Mouse (Mus musculus) hindbrain, embryonic 11.5 days (tissue): ENCODE results near the gene Usp2. TPM values are rescaled to one million over a fixed set of nuclear protein-coding genes. Genes with fewer than 3 reads are reported as not detected.

Source experiments
- ATAC-seq: fragments of 200-750 bp; cut with Nextera tagmentation; 2 replicates; pipeline ENCODE4 v1.8.0; 2017; ENCODE audit warnings: mild to moderate bottlenecking, moderate TSS enrichment, moderate library complexity; ENCODE audit not compliant: low FRiP score
- DNase-seq: peaks from one replicate; pipeline ENCODE4 v3.0.0-alpha.2; 2015; ENCODE audit warnings: low spot score
- H3K27ac ChIP-seq: fragments of 300-500 bp; sonication (generic); 2 replicates; pipeline ENCODE4 v1.5.1; 2014; ENCODE audit warnings: mild to moderate bottlenecking, low read depth, low read length
- H3K27me3 ChIP-seq: fragments of 300-500 bp; sonication (generic); 2 replicates; pipeline ENCODE4 v1.6.1; 2014; ENCODE audit warnings: mild to moderate bottlenecking, low read length, moderate library complexity, mixed read lengths; ENCODE audit not compliant: control insufficient read depth, insufficient read depth
- H3K36me3 ChIP-seq: fragments of 300-500 bp; sonication (generic); 2 replicates; pipeline ENCODE4 v1.6.1; 2014; ENCODE audit warnings: mild to moderate bottlenecking, low read length, moderate library complexity, mixed read lengths; ENCODE audit not compliant: control insufficient read depth, insufficient read depth
- H3K4me1 ChIP-seq: fragments of 300-500 bp; sonication (generic); replicated peaks from 2 replicates; pipeline ENCODE4 v1.6.1; 2014; ENCODE audit warnings: low read length, mixed read lengths; ENCODE audit not compliant: control insufficient read depth, insufficient read depth
- H3K4me2 ChIP-seq: fragments of 300-500 bp; sonication (generic); replicated peaks from 2 replicates; pipeline ENCODE4 v1.6.1; 2014; ENCODE audit warnings: mild to moderate bottlenecking, low read depth, low read length
- H3K4me3 ChIP-seq: fragments of 300-500 bp; sonication (generic); 2 replicates; pipeline ENCODE4 v1.5.1; 2014; ENCODE audit warnings: low read depth, low read length
- H3K9ac ChIP-seq: fragments of 300-500 bp; sonication (generic); 2 replicates; pipeline ENCODE4 v1.6.1; 2014; ENCODE audit warnings: low read depth, low read length
- H3K9me3 ChIP-seq: fragments of 300-500 bp; sonication (generic); 2 replicates; pipeline ENCODE4 v1.6.1; 2016; ENCODE audit warnings: low read length; ENCODE audit not compliant: control insufficient read depth
- WGBS: fragments of 180-500 bp; shearing (Covaris S2); extraction: QIAGEN DNeasy Blood & Tissue Kit; methylation state at CpG from one replicate; pipeline ENCODE4 v1.1.7; 2014; 5-methylcytosine and 5-hydroxymethylcytosine counted together
- polyA plus RNA-seq: library from polyadenylated mRNA; unstranded; fragments of >200 nt; fragmentation: Nextera tagmentation; extraction: Ambion mirVana; gene quantifications from 2 replicates; pipeline ENCODE4 v1.2.1, GENCODE M21; 2014

Usp2 gene
- polyA plus RNA-seq, 1 experiment from 2014 or later = 13.9 TPM

DNA sequence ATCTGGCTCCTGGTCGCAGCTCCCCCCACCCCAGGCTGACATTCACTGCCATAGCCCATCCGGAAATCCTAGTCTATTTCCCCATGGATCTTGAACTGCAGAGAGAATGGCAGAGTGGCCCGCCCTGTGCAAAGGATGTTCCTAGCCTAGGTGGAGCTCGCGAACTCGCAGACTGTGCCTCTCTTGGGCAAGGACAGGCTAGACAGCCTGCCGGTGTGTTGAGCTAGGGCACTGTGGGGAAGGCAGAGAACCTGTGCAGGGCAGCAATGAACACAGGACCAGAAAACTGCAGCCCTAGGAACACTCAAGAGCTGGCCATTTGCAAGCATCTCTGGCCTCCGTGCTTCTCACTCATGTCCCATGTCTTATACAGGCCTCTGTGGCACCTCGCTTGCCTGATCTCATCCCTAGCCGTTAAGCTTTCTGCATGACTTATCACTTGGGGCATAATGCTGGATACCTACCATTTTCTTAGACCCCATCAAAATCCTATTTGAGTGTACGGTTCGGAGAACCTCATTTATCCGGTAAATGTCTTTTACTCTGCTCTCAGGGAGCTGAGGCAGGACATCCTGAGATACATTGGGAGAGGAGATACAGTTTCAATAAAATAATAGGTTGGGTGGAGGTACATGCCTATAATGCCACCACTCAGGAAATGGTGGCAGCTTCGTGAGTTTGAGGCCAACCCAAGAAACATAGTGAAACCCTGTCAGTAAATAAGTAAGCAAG is 22.2 kb upstream of the Usp2 start:
- 43% methylated on average over 14 of the region's 14 CpGs for WGBS
- peak; percentile 11 for DNase-seq
- no peak overlapping the region for H3K9ac ChIP-seq
- no peak overlapping the region for H3K4me3 ChIP-seq
- H3K27ac ChIP-seq = no peak overlapping the region
- ATAC-seq = no peak
- no peak overlapping the region for H3K4me2 ChIP-seq
- H3K27me3 ChIP-seq = peaks cover 26% of the 10 kb centered on the region
- no peaks in the 10 kb centered on the region for H3K36me3 ChIP-seq
- no peaks in the 10 kb centered on the region for H3K9me3 ChIP-seq
- peaks cover 2% of the 10 kb centered on the region; the same call in 1 of the 2 replicates for H3K4me1 ChIP-seq

DNA sequence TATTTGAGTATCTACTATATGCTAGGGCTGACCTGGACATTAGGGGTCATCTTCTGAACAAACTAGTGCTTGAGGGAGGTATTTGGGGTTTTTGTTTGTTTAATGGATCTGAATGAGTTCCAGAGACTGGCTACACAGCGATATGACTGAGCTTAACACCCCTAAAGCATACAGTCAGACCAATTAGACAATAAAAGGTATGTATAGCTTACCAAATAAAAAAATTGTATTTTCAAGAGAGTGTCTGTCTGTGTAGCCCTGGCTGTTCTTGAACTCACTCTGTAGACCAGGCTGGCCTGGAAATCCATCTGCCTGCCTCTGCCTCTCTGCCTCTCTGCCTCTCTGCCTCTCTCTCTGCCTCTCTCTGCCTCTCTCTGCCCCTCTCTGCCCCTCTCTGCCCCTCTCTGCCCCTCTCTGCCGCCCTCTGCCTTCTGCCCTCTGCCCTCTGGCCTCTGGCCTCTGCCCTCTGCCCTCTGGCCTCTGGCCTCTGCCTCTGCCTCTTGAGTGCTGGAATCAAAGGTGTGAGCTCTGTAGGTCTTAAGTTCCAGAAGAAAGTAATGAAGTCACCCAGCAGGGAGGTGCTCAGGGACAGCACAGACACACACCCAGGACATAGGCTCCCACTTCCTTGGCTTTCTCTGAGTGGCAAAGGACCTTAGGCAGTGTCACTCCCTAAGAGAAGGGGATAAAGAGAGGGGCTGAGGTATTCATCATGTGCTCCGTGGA is 21.5 kb upstream of the Usp2 start:
- H3K9me3 ChIP-seq = no peaks in the 10 kb centered on the region
- WGBS = 73% methylated on average over 3 of the region's 3 CpGs
- no peak overlapping the region for H3K9ac ChIP-seq
- no peak overlapping the region for H3K27ac ChIP-seq
- peaks cover 26% of the 10 kb centered on the region for H3K27me3 ChIP-seq
- no peak overlapping the region for H3K4me3 ChIP-seq
- DNase-seq (no peak), ATAC-seq (no peak)
- H3K4me2 ChIP-seq = no peak overlapping the region
- no peaks in the 10 kb centered on the region for H3K36me3 ChIP-seq
- H3K4me1 ChIP-seq = peaks cover 2% of the 10 kb centered on the region; the same call in 1 of the 2 replicates

DNA sequence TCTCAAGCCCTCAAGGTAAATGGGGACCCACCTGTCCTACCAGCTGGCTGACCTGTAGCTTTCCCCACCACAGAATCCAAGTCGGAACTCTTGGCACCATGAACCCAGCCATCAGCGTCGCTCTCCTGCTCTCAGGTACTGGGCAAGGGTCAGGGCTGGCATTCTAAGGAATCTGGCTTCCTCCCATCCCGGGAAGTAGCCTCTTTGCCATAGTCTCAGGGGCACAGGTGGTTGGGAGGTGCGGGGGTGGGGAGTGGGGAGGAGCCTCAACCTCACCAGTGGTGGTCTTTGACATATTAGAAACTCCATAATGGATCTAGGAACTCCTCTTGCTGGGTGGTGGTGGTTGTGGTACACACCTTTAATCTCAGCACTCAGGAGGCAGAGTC is 20.9 kb upstream of the Usp2 start:
- H3K9me3 ChIP-seq = no peaks in the 10 kb centered on the region
- no peak overlapping the region for H3K27ac ChIP-seq
- no peak overlapping the region for H3K4me3 ChIP-seq
- H3K9ac ChIP-seq = no peak overlapping the region
- H3K4me2 ChIP-seq = no peak overlapping the region
- 82% methylated on average over 5 of the region's 5 CpGs for WGBS
- ATAC-seq = no peak
- H3K27me3 ChIP-seq = peaks cover 26% of the 10 kb centered on the region
- no peak for DNase-seq
- H3K36me3 ChIP-seq = no peaks in the 10 kb centered on the region
- peaks cover 2% of the 10 kb centered on the region; the same call in 1 of the 2 replicates for H3K4me1 ChIP-seq

DNA sequence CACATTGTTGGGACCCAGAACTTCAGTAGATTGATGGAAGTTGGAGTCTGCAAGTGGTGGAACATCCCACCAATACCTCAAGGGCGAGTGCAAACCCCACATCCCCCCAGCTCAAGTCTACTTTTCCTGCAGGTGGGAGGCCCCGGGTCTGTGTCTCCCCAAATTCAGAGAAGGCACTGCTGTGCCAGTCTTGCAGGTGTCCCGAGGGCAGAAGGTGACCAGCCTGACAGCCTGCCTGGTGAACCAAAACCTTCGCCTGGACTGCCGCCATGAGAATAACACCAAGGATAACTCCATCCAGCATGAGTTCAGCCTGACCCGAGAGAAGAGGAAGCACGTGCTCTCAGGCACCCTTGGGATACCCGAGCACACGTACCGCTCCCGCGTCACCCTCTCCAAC is 20.4 kb upstream of the Usp2 start:
- Histone ChIP-seq H3K4me2 (no peak overlapping the region), H3K9ac (no peak overlapping the region), H3K4me1 (peaks cover 2% of the 10 kb centered on the region; the same call in 1 of the 2 replicates), H3K36me3 (no peaks in the 10 kb centered on the region), H3K27me3 (peaks cover 26% of the 10 kb centered on the region), H3K4me3 (no peak overlapping the region), H3K27ac (no peak overlapping the region), H3K9me3 (no peaks in the 10 kb centered on the region)
- DNase-seq = no peak
- no peak for ATAC-seq
- 92% methylated on average over 12 of the region's 12 CpGs for WGBS

DNA sequence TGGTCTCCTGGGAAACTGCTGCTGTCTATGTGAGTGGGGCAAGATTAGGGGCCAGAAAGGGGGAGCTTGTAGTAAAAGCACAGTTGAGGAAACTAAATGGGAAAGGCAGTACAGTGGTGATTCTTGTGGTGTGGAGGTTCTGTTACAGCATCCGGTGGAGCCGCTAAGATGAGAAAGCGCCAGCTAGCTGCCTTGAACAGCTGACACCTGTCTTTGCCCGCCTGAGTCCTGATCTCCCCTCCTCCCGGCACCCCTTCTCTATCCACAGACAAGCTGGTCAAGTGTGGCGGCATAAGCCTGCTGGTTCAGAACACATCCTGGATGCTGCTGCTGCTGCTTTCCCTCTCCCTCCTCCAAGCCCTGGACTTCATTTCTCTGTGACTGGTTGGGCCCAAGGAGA is 19.8 kb upstream of the Usp2 start:
- Histone ChIP-seq H3K27me3 (peaks cover 26% of the 10 kb centered on the region), H3K9ac (no peak overlapping the region), H3K4me2 (no peak overlapping the region), H3K36me3 (no peaks in the 10 kb centered on the region), H3K9me3 (no peaks in the 10 kb centered on the region), H3K4me1 (peaks cover 2% of the 10 kb centered on the region; the same call in 1 of the 2 replicates), H3K4me3 (no peak overlapping the region), H3K27ac (no peak overlapping the region)
- DNase-seq (no peak), ATAC-seq (no peak)
- WGBS = 75% methylated on average over 6 of the region's 6 CpGs

DNA sequence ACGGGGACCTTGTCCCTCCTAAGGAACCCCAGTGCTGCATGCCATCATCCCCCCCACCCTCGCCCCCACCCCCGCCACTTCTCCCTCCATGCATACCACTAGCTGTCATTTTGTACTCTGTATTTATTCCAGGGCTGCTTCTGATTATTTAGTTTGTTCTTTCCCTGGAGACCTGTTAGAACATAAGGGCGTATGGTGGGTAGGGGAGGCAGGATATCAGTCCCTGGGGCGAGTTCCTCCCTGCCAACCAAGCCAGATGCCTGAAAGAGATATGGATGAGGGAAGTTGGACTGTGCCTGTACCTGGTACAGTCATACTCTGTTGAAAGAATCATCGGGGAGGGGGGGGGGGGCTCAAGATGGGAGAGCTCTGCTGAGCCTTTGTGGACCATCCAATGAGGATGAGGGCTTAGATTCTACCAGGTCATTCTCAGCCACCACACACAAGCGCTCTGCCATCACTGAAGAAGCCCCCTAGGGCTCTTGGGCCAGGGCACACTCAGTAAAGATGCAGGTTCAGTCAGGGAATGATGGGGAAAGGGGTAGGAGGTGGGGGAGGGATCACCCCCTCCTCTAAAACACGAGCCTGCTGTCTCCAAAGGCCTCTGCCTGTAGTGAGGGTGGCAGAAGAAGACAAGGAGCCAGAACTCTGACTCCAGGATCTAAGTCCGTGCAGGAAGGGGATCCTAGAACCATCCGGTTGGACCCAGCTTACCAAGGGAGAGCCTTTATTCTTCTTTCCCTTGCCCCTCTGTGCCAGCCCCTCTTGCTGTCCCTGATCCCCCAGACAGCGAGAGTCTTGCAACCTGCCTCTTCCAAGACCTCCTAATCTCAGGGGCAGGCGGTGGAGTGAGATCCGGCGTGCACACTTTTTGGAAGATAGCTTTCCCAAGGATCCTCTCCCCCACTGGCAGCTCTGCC is 19.0 kb upstream of the Usp2 start:
- WGBS = 76% methylated on average over 14 of the region's 14 CpGs
- H3K36me3 ChIP-seq = no peaks in the 10 kb centered on the region
- H3K27ac ChIP-seq = no peak overlapping the region
- no peak overlapping the region for H3K4me3 ChIP-seq
- no peak overlapping the region for H3K4me2 ChIP-seq
- no peak overlapping the region for H3K9ac ChIP-seq
- peaks cover 2% of the 10 kb centered on the region; the same call in 1 of the 2 replicates for H3K4me1 ChIP-seq
- ATAC-seq (no peak), DNase-seq (no peak)
- no peaks in the 10 kb centered on the region for H3K9me3 ChIP-seq
- peaks cover 25% of the 10 kb centered on the region for H3K27me3 ChIP-seq

DNA sequence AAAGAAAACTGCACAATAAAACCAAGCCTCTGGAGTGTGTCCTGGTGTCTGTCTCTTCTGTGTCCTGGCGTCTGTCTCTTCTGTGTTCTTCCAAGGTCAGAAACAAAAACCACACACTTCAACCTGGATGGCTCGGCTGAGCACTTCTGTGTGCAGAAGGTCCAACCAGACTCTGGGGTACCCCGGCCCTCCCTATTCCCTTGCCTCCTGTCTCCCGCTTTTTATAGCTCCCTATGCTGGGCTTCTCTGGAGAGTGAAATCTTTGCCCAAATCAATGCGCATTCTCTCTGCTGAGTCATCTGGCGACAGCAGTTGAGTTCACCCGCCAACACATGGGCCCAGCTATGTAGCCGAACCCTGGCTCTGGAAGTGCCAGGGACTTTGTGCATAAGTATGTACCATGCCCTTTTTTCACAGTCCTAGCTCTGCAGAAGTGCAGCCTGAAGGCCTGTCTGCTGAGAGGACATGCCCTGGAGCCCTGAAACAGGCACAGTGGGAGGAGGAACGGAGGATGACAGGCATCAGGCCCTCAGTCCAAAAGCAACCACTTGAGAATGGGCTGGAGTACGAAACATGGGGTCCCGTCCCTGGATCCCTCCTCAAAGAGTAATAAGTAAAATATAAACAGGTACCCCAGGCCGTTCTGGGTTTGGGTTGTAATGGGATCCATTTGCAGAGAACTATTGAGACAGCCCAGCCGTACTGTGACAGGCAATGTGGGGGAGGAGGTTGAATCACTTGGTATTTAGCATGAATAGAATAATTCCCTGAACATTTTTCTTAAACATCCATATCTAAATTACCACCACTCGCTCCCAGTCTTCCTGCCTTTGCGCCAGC is 18.1 kb upstream of the Usp2 start:
- DNase-seq (no peak), ATAC-seq (no peak)
- H3K27me3 ChIP-seq = peaks cover 16% of the 10 kb centered on the region
- no peak overlapping the region for H3K4me3 ChIP-seq
- H3K9ac ChIP-seq = no peak overlapping the region
- no peaks in the 10 kb centered on the region for H3K36me3 ChIP-seq
- no peaks in the 10 kb centered on the region for H3K9me3 ChIP-seq
- 79% methylated on average over 15 of the region's 15 CpGs for WGBS
- H3K4me1 ChIP-seq = no peaks in the 10 kb centered on the region
- no peak overlapping the region for H3K27ac ChIP-seq
- no peak overlapping the region for H3K4me2 ChIP-seq
